Mouse (Mus musculus): ENCODE measurements around the gene B4galt1. TPM values are rescaled to one million over a fixed set of nuclear protein-coding genes. Genes with fewer than 3 reads are reported as not detected.
A peak's percentile ranks its signal among the peaks of the same experiment; 100 is the strongest.

The B4galt1 gene
- polyA plus RNA-seq (2015; fragmentation: Nextera tagmentation; extraction: Ambion mirVana): 46.2 and 48.1 TPM in 2 replicates

DNA sequence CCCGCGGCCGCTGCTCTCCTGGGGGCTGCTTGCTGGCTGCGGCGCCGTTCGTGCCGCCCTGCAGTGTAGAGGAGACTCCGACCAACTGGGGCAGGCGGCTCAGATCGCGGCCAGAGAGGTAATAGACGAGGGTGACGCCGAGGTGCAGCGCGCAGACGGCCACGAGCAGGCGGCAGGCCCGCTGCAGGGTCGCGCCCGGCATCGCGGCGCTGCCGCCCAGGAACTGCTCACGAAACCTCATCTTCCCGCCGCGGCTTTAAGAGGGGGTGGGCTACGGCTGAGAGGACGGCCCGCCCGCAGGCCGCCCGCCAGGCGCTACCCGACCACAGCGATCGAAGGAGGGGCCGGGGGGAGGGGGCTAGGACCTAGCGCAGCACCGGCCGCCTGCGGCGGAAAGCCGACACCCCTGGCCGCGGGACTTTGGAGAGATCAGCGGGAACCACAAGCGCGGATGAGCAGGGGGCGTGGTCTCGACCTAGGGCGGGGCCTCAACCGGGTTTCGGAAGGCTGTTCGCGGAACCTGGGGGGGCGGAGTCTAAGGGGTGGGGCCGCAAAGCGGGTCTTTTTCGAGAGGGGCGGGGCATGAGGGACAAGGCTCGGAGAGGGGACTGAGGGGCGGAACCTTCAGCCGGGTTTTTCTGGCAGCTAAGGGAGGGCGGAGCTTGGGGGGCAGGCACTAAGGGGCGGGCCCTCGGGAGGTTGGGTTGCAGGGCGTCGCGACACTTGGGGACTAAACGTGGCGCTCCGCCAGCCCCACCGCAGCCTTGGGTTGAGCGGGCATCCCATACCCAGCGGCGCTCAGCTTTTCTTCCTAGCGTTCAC lies at the start of gene B4galt1:
TSS of gene B4galt1 (minus strand) at position 441 of the 822 bp plus-strand sequence.
- no peaks in the 10 kb centered on the region for H3K36me3 ChIP-seq
- H3K4me1 ChIP-seq: peaks cover 41% of the 10 kb centered on the region
- peak within 1 kb of the TSS; percentile 97 for H3K4me3 ChIP-seq
- under 1% methylated on average over 74 of the region's 83 CpGs for WGBS
- peak within 1 kb of the TSS; percentile 91 for H3K4me2 ChIP-seq
- no peaks in the 10 kb centered on the region for H3K27me3 ChIP-seq (replicated peaks)
- no peaks in the 10 kb centered on the region for H3K9me3 ChIP-seq
- H3K27ac ChIP-seq (replicated peaks): peak within 1 kb of the TSS; percentile 98
- peak within 1 kb of the TSS; percentile 100 for H3K9ac ChIP-seq
- peak; percentile 92 for ATAC-seq (ENCODE audit: extremely low read depth, insufficient number of reproducible peaks, low FRiP score, low TSS enrichment)

DNA sequence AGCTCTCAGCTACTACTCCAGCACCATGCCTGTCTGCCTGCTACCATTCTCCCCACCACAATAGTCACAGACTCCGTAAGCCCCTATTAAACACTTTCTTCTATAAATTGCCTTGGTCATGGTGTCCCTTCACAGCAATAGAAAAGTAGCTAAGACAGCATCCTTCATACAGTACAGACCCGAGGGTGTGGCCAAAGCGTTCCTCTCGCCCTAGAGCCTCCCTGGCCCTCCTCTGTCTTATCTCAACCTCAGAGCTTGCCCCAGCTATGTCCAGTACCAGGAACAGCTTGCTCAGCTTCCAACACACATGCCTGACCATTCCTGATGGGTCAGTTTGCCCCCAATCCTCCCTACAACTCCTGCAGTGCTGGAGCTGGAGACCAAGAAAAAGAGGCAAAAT lies 46.8 kb upstream of the B4galt1 start:
- Histone ChIP-seq H3K27me3 (replicated peaks) (no peaks in the 10 kb centered on the region), H3K36me3 (no peaks in the 10 kb centered on the region), H3K4me1 (peaks cover 3% of the 10 kb centered on the region; the same call in 1 of the 2 replicates), H3K4me3 (no peak overlapping the region), H3K27ac (replicated peaks) (no peak overlapping the region), H3K9ac (no peak overlapping the region), H3K9me3 (no peaks in the 10 kb centered on the region), H3K4me2 (no peak overlapping the region)
- ATAC-seq (ENCODE audit: extremely low read depth, insufficient number of reproducible peaks, low FRiP score, low TSS enrichment): no peak
- WGBS: 72% methylated on average over 4 of the region's 4 CpGs

DNA sequence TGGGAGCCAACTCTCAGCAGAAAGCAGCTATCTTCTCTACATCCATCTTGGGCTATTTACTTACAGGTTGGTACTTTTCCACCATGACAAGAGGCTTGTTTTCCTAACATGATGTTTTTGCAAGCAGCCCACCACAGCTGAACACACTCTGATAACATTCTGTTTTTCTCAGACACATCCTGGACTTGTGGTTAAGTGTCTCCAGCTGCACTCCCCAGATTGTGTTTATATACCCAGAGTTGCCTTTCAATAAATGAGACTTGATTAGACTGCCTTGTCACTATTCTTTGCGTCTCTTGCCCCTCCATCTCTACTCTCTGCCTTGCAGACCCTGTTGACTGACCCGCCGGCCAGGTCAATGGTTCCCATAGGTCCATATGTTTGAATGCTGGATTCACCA lies 46.3 kb upstream of the B4galt1 start:
- Histone ChIP-seq H3K4me2 (no peak overlapping the region), H3K9ac (no peak overlapping the region), H3K36me3 (no peaks in the 10 kb centered on the region), H3K27me3 (replicated peaks) (no peaks in the 10 kb centered on the region), H3K9me3 (no peaks in the 10 kb centered on the region), H3K4me1 (peaks cover 3% of the 10 kb centered on the region; the same call in 1 of the 2 replicates), H3K4me3 (no peak overlapping the region), H3K27ac (replicated peaks) (no peak overlapping the region)
- 80% methylated on average over 3 of the region's 3 CpGs for WGBS
- ATAC-seq (ENCODE audit: extremely low read depth, insufficient number of reproducible peaks, low FRiP score, low TSS enrichment): no peak

DNA sequence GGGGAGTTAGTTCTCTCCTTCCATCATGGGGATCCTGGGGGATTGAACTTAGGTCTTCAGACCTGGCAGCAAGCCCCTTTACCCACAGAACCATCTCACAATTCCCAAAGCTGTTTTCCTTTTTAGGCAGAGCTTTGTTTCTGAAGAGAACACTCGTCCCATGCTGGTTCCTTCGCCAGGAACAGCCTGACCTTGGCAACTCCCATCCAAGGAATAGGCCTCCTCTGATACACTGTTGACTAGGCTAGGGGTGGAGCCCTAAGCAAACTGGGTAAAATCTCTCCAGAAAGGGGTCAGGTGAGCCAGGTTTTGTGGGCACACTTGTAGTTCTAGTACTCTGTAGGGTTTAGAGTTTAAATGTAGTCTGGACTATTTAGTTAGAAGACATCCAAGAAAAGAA lies 45.5 kb upstream of the B4galt1 start:
- Histone ChIP-seq H3K27ac (replicated peaks) (no peak overlapping the region), H3K4me1 (peaks cover 3% of the 10 kb centered on the region; the same call in 1 of the 2 replicates), H3K4me2 (no peak overlapping the region), H3K27me3 (replicated peaks) (no peaks in the 10 kb centered on the region), H3K9ac (no peak overlapping the region), H3K4me3 (no peak overlapping the region), H3K36me3 (no peaks in the 10 kb centered on the region), H3K9me3 (no peaks in the 10 kb centered on the region)
- no peak for ATAC-seq (ENCODE audit: extremely low read depth, insufficient number of reproducible peaks, low FRiP score, low TSS enrichment)
- WGBS: 74% methylated on average over 2 of the region's 2 CpGs

DNA sequence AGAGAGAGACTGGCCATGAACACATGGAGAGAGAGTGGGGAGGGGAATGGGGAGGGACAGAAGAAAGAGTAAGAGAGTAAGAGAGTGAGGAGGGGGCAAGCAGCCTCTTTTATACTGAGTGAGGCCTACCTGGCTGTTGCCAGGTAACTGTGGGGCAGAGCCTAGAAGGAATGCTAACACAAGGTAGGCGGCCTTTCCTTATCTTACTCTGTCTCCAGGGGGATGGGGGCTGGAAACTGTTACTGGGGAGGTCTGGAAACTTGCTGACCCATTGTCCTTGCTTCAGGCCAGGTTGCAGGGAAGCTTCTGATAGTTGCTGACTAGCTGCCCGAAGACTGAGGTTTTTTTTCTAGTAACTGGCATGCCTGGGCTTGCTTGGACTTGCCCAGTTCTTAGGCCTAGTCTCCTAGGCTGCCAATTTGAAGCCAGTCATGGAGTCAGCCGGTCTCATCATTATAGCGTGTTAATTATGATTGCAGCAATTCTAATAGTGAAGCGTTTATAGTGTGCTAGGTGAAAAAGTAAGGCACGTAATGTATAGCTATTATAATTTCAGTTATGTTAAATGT lies 44.8 kb upstream of the B4galt1 start:
- H3K4me1 ChIP-seq: peaks cover 3% of the 10 kb centered on the region; the same call in 1 of the 2 replicates
- no peaks in the 10 kb centered on the region for H3K27me3 ChIP-seq (replicated peaks)
- H3K9ac ChIP-seq: no peak overlapping the region
- no peak overlapping the region for H3K27ac ChIP-seq (replicated peaks)
- 70% methylated on average over 6 of the region's 6 CpGs for WGBS
- no peak overlapping the region for H3K4me3 ChIP-seq
- no peaks in the 10 kb centered on the region for H3K9me3 ChIP-seq
- no peaks in the 10 kb centered on the region for H3K36me3 ChIP-seq
- no peak for ATAC-seq (ENCODE audit: extremely low read depth, insufficient number of reproducible peaks, low FRiP score, low TSS enrichment)
- H3K4me2 ChIP-seq: no peak overlapping the region

DNA sequence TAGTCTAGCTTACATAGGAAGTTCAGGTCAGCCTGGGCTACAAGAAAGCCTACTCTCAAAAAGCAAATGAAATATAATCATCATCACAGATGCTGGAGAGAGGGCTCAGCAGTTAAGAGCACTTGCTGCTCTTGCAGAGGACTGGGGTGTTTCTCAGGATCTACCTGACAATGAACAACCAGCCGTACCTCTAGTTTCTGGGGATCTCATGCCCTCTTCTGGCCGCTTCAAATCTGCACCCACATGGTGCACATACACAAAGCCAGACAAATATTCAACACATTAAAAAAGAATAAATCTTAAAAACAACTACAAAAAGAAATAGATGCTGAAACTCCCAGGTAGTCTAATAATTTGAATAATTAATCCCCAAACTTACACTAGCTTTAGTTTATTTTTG lies 41.8 kb upstream of the B4galt1 start:
- no peaks in the 10 kb centered on the region for H3K36me3 ChIP-seq
- peaks cover 3% of the 10 kb centered on the region; the same call in 1 of the 2 replicates for H3K4me1 ChIP-seq
- no peak overlapping the region for H3K9ac ChIP-seq
- no peaks in the 10 kb centered on the region for H3K27me3 ChIP-seq (replicated peaks)
- H3K9me3 ChIP-seq: no peaks in the 10 kb centered on the region
- WGBS: 91% methylated on average over 2 of the region's 2 CpGs
- H3K27ac ChIP-seq (replicated peaks): no peak overlapping the region
- H3K4me2 ChIP-seq: no peak overlapping the region
- no peak overlapping the region for H3K4me3 ChIP-seq
- ATAC-seq (ENCODE audit: extremely low read depth, insufficient number of reproducible peaks, low FRiP score, low TSS enrichment): no peak

DNA sequence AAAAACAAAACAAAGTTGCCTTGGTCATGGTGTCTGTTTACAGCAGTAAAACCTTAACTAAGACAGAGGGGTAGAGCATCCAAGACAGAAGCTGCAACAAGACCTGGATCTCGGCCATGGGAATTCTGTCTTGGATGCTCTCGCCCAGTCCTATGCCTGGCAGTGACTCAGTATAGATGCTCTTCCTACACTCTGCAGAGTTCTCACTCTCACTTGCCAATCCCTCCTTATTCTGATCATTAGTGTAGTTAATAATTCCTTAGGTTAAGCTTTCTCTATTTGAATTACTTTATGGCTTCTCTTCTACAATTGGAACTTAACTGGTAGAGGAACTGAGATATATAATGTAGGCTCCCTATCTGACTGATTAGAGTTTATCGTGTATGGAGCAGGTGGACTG lies 41.3 kb upstream of the B4galt1 start:
- Histone ChIP-seq H3K4me2 (no peak overlapping the region), H3K27me3 (replicated peaks) (no peaks in the 10 kb centered on the region), H3K4me3 (no peak overlapping the region), H3K36me3 (no peaks in the 10 kb centered on the region), H3K9ac (no peak overlapping the region), H3K4me1 (peaks cover 3% of the 10 kb centered on the region; the same call in 1 of the 2 replicates), H3K9me3 (no peaks in the 10 kb centered on the region), H3K27ac (replicated peaks) (no peak overlapping the region)
- ATAC-seq (ENCODE audit: extremely low read depth, insufficient number of reproducible peaks, low FRiP score, low TSS enrichment): no peak
- WGBS: 82% methylated on average over 3 of the region's 3 CpGs

DNA sequence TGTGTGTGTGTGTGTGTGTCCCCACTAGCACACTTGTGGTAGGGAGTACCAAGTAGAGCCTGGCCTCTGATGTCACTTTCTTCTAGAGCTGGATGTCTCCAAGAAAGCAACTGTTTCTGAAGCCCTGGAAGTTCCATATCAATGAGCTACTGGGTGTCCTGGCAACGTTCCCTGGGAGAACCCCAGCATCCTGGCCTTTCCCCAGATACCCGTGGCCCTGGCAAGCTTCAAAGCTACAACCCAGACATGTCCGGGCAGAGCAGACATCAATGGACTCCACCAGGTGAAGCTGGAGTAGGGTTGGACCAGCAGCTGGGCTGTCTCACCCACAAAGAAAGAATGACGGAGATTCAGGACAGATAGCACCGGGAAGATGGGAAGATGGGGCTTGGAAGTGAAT lies 37.4 kb upstream of the B4galt1 start:
- H3K4me2 ChIP-seq: no peak overlapping the region
- no peak overlapping the region for H3K9ac ChIP-seq
- no peak overlapping the region for H3K4me3 ChIP-seq
- 66% methylated on average over 5 of the region's 5 CpGs for WGBS
- H3K4me1 ChIP-seq: 0 out of 2 replicates have a peak, but pooled peaks cover 7% of the 10 kb centered on the region
- H3K36me3 ChIP-seq: no peaks in the 10 kb centered on the region
- no peaks in the 10 kb centered on the region for H3K27me3 ChIP-seq (replicated peaks)
- no peak for ATAC-seq (ENCODE audit: extremely low read depth, insufficient number of reproducible peaks, low FRiP score, low TSS enrichment)
- no peaks in the 10 kb centered on the region for H3K9me3 ChIP-seq
- no peak overlapping the region for H3K27ac ChIP-seq (replicated peaks)

DNA sequence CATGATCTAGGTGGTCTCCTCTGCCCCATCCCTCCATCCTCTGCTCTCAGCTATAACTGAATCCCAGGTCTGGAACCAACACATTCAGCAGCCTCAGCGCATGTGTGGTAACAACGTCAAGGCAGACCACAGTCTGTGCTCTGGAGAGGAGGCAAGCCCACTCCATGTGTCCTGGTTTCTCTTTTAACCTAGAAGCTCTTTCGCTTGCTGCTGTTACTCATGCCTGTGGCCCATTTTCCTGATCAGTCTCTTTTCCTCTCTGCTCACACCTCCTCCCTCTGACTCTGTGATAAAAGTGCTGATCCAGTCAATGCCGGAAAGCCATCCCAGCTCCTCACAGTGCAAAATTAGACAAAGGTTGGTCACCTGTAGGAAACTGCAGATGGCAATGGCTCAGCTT lies 36.2 kb upstream of the B4galt1 start:
- Histone ChIP-seq H3K36me3 (no peaks in the 10 kb centered on the region), H3K4me1 (0 out of 2 replicates have a peak, but pooled peaks cover 7% of the 10 kb centered on the region), H3K4me2 (no peak overlapping the region), H3K9ac (no peak overlapping the region), H3K9me3 (no peaks in the 10 kb centered on the region), H3K27ac (replicated peaks) (no peak overlapping the region), H3K4me3 (no peak overlapping the region), H3K27me3 (replicated peaks) (no peaks in the 10 kb centered on the region)
- WGBS: 68% methylated on average over 4 of the region's 4 CpGs
- ATAC-seq (ENCODE audit: extremely low read depth, insufficient number of reproducible peaks, low FRiP score, low TSS enrichment): no peak

DNA sequence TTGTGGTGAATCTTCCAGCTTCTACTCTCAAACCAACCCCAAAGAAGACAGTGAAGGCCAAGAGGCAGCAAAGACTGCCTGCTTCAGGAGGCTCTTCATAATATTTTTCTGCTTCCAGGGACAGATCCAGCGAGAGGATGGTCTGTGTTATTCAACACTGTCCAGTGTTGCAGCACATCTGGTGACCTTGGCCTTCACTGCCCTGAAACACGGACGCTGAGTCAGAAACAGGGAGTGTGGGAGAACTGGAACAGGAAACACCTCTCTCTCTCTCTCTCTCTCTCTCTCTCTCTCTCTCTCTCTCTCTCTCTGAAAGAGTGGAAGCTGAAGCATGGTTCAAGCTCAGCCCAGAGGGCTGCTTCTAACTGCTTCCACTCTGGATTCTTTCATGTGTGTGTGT lies 35.4 kb upstream of the B4galt1 start:
- H3K4me3 ChIP-seq: no peak overlapping the region
- no peak overlapping the region for H3K4me2 ChIP-seq
- 22% methylated on average over 3 of the region's 3 CpGs for WGBS
- H3K27ac ChIP-seq (replicated peaks): no peak overlapping the region
- 0 out of 2 replicates have a peak, but pooled peaks cover 7% of the 10 kb centered on the region for H3K4me1 ChIP-seq
- no peaks in the 10 kb centered on the region for H3K36me3 ChIP-seq
- ATAC-seq (ENCODE audit: extremely low read depth, insufficient number of reproducible peaks, low FRiP score, low TSS enrichment): no peak
- no peaks in the 10 kb centered on the region for H3K27me3 ChIP-seq (replicated peaks)
- H3K9me3 ChIP-seq: no peaks in the 10 kb centered on the region
- H3K9ac ChIP-seq: no peak overlapping the region

DNA sequence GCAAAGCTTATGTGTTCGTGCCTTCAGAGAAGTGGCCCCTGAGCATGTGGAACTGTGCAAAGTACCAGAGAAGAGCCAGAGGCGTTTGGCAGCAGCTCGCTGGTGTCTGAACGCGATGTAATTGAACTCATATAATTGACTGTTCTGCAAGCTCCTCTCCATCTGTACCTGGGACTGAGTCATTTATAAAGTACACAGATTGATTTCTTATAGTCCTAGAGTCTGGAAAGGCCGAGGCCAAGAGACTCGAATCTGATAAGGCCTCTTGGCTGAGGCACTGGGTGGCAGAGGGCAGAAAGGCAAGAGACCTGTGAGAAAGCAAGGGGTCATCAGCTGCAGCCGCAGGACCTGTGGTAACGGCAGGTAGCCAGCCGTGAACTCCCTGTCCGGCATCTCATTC lies 35.0 kb upstream of the B4galt1 start:
- no peaks in the 10 kb centered on the region for H3K27me3 ChIP-seq (replicated peaks)
- H3K4me2 ChIP-seq: no peak overlapping the region
- no peak overlapping the region for H3K9ac ChIP-seq
- 0 out of 2 replicates have a peak, but pooled peaks cover 7% of the 10 kb centered on the region for H3K4me1 ChIP-seq
- no peaks in the 10 kb centered on the region for H3K9me3 ChIP-seq
- no peak for ATAC-seq (ENCODE audit: extremely low read depth, insufficient number of reproducible peaks, low FRiP score, low TSS enrichment)
- H3K27ac ChIP-seq (replicated peaks): no peak overlapping the region
- H3K4me3 ChIP-seq: no peak overlapping the region
- H3K36me3 ChIP-seq: no peaks in the 10 kb centered on the region
- WGBS: 74% methylated on average over 11 of the region's 11 CpGs

All from heart, embryonic 13.5 days (tissue).